Mouse (Mus musculus) hindlimb bud, embryonic 11.5 days (tissue): ENCODE results near the gene Uox.

ENCODE experiments used
- DNase-seq: peaks from one replicate; pipeline ENCODE4 v3.0.0-alpha.2; 2012; ENCODE audit warnings: low read depth, low spot score; ENCODE audit errors: extremely low spot score

Uox gene

GRCm38 (mm10) chr3:146583478-146583877, 13.3 kb downstream of the Uox start:
- DNase-seq: no peak

- no peak for DNase-seq
These were observed 13.7 kb downstream of the Uox start for GRCm38 (mm10) chr3:146583908-146584307.

GRCm38 (mm10) chr3:146586616-146587015, 16.4 kb downstream of the Uox start:
- no peak for DNase-seq

- no peak for DNase-seq
These were observed 19.3 kb downstream of the Uox start for GRCm38 (mm10) chr3:146589523-146589922.

- no peak for DNase-seq
These were observed 20.9 kb downstream of the Uox start for GRCm38 (mm10) chr3:146591159-146591558.

- no peak for DNase-seq
These were observed 21.4 kb downstream of the Uox start for GRCm38 (mm10) chr3:146591601-146592000.

- no peak for DNase-seq
These were observed 25.2 kb downstream of the Uox start for GRCm38 (mm10) chr3:146595440-146595839.

GRCm38 (mm10) chr3:146596387-146596786, 26.2 kb downstream of the Uox start:
- DNase-seq: no peak

GRCm38 (mm10) chr3:146596864-146597263, 26.6 kb downstream of the Uox start:
- no peak for DNase-seq

GRCm38 (mm10) chr3:146598411-146598810, 28.2 kb downstream of the Uox start:
- no peak for DNase-seq

- DNase-seq: no peak
These were observed 29.1 kb downstream of the Uox start for GRCm38 (mm10) chr3:146599198-146599900.

- DNase-seq: no peak
These were observed 31.0 kb downstream of the Uox start for GRCm38 (mm10) chr3:146601205-146601604.

GRCm38 (mm10) chr3:146602531-146602930, 32.3 kb downstream of the Uox start:
- DNase-seq: no peak

- DNase-seq: no peak
These were observed 34.4 kb downstream of the Uox start for GRCm38 (mm10) chr3:146604647-146605046.

- DNase-seq: no peak
These were observed 37.1 kb downstream of the Uox start for GRCm38 (mm10) chr3:146607368-146607767.

- DNase-seq: no peak
These were observed 40.1 kb downstream of the Uox start for GRCm38 (mm10) chr3:146610322-146610721.

- no peak for DNase-seq
These were observed 41.0 kb downstream of the Uox start for GRCm38 (mm10) chr3:146611261-146611660.

- DNase-seq: no peak
These were observed 41.6 kb downstream of the Uox start for GRCm38 (mm10) chr3:146611821-146612220.

GRCm38 (mm10) chr3:146615496-146615895, 45.3 kb downstream of the Uox start, which contains the start of gene Dnase2b:
Gene Dnase2b (minus strand): TSS chr3:146615596.
- DNase-seq: no peak

- DNase-seq: no peak
These were observed 46.5 kb downstream of the Uox start for GRCm38 (mm10) chr3:146616533-146617283.

GRCm38 (mm10) chr3:146617946-146618345, 47.7 kb downstream of the Uox start:
- DNase-seq: no peak

GRCm38 (mm10) chr3:146618357-146618756, 48.1 kb downstream of the Uox start:
- DNase-seq: no peak
